Mouse (Mus musculus) forebrain, embryonic 16.5 days (tissue): ENCODE measurements around the gene Clasp1. TPM values are rescaled to one million over a fixed set of nuclear protein-coding genes. Genes with fewer than 3 reads are reported as not detected.

Source experiments
- ATAC-seq: fragments of 200-750 bp; cut with Nextera tagmentation; 2 replicates; pipeline ENCODE4 v1.8.0; 2017; ENCODE audit warnings: mild to moderate bottlenecking, moderate library complexity
- H3K27ac ChIP-seq: fragments of 300-500 bp; sonication (generic); 2 replicates; pipeline ENCODE4 v1.5.1; 2014; ENCODE audit warnings: low read length, control low read depth
- H3K27me3 ChIP-seq: fragments of 300-500 bp; sonication (generic); replicated peaks from 2 replicates; pipeline ENCODE4 v1.6.1; 2014; ENCODE audit warnings: low read length; ENCODE audit not compliant: control insufficient read depth, insufficient read depth
- H3K36me3 ChIP-seq: fragments of 300-500 bp; sonication (generic); 2 replicates; pipeline ENCODE4 v1.6.1; 2014; ENCODE audit not compliant: control insufficient read depth, insufficient read depth
- H3K4me1 ChIP-seq: fragments of 300-500 bp; sonication (generic); replicated peaks from 2 replicates; pipeline ENCODE4 v1.6.1; 2014; ENCODE audit warnings: low read length; ENCODE audit not compliant: control insufficient read depth, insufficient read depth
- H3K4me2 ChIP-seq: fragments of 300-500 bp; sonication (generic); 2 replicates; pipeline ENCODE4 v1.6.1; 2014; ENCODE audit warnings: mild to moderate bottlenecking, low read length, control low read depth
- H3K4me3 ChIP-seq: fragments of 300-500 bp; sonication (generic); replicated peaks from 2 replicates; pipeline ENCODE4 v1.5.1; 2014; ENCODE audit warnings: mild to moderate bottlenecking, low read length, control low read depth
- H3K9ac ChIP-seq: fragments of 300-500 bp; sonication (generic); replicated peaks from 2 replicates; pipeline ENCODE4 v1.6.1; 2014; ENCODE audit warnings: low read depth, low read length, control low read depth
- H3K9me3 ChIP-seq: fragments of 300-500 bp; sonication (generic); 2 replicates; pipeline ENCODE4 v1.6.1; 2016; ENCODE audit warnings: low read length; ENCODE audit not compliant: control insufficient read depth
- WGBS: fragments of 180-500 bp; shearing (Covaris S2); extraction: QIAGEN DNeasy Blood & Tissue Kit; methylation state at CpG from one replicate; pipeline ENCODE4 v1.1.7; 2014; 5-methylcytosine and 5-hydroxymethylcytosine counted together
- polyA plus RNA-seq: library from polyadenylated mRNA; unstranded; fragments of >200 nt; fragmentation: Nextera tagmentation; extraction: Ambion mirVana; gene quantifications from 2 replicates; pipeline ENCODE4 v1.2.1, GENCODE M21; 2015

Gene Clasp1
- polyA plus RNA-seq, 1 experiment from 2014 or later: 154 TPM

DNA sequence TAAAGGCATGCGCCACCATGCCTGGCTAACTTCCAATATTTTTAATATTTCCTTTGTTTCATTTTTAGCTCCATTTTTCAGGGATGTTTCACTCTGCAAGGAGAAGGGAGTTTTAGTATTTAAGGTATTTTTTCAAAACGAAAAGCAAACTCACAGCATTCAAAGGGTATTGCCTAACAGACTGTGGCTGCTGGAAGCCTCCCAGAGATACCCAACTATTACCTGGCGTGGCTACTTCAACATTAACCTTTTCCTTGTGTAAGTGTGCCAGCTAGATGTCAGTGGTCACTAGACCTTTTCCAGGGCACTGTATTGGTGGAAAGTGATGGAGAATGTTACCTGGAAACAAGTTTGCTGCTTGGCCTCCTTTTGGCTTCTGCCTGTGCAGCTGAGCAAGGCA, 164.6 kb downstream of the Clasp1 start:
- no peak overlapping the region for H3K9ac ChIP-seq
- no peaks in the 10 kb centered on the region for H3K9me3 ChIP-seq
- H3K36me3 ChIP-seq: peaks cover 59% of the 10 kb centered on the region
- no peak overlapping the region for H3K27ac ChIP-seq
- no peak for ATAC-seq
- whole genome bisulfite sequencing: 97% methylated on average over 3 of the region's 3 CpGs
- no peak overlapping the region for H3K4me2 ChIP-seq
- H3K4me1 ChIP-seq: no peaks in the 10 kb centered on the region
- no peak overlapping the region for H3K4me3 ChIP-seq
- no peaks in the 10 kb centered on the region for H3K27me3 ChIP-seq

DNA sequence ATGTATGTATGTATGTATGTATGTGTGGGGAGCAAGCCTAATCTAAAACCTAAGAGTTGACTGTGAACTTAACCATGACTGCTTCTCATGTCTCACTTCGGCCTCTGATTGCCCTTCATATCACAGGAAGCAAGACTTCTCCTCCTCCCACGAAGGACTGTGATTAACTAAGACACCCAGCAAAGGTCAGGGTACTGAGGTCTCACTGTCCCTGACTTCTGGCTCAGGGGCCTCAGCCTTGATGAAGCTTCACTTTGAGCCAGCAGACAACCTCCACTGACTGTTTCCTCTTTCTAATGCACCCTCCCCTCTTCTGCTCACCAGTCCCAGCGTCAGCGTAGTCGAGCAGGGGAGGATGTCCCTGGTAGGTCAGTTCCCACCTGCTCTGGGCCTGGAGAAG, 166.1 kb downstream of the Clasp1 start:
- H3K27ac ChIP-seq: no peak overlapping the region
- no peak overlapping the region for H3K9ac ChIP-seq
- no peaks in the 10 kb centered on the region for H3K9me3 ChIP-seq
- ATAC-seq: no peak
- H3K4me1 ChIP-seq: no peaks in the 10 kb centered on the region
- no peaks in the 10 kb centered on the region for H3K27me3 ChIP-seq
- H3K36me3 ChIP-seq: peaks cover 53% of the 10 kb centered on the region
- no peak overlapping the region for H3K4me2 ChIP-seq
- WGBS: 93% methylated on average over 5 of the region's 5 CpGs
- no peak overlapping the region for H3K4me3 ChIP-seq

DNA sequence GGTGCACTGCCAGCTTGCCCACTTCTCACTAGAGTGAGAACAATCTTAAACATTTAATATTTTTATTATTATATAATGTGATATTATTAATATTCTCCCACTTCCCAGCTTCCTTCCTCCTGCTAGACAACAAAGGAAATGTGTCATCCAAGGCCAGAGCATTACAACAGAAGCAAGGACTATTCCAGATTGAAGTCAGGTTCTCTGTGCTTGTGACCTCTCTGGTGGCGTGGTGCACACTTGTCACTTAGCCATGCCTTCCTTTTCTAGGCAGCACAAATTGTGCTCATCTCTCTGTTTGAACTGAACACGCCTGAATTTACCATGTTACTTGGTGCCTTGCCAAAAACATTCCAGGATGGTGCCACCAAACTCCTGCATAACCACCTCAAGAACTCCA, 170.9 kb downstream of the Clasp1 start:
- no peak overlapping the region for H3K4me3 ChIP-seq
- H3K9me3 ChIP-seq: no peaks in the 10 kb centered on the region
- no peak overlapping the region for H3K4me2 ChIP-seq
- no peak overlapping the region for H3K27ac ChIP-seq
- no peak overlapping the region for H3K9ac ChIP-seq
- no peak for ATAC-seq
- H3K27me3 ChIP-seq: no peaks in the 10 kb centered on the region
- peaks cover 63% of the 10 kb centered on the region for H3K36me3 ChIP-seq
- H3K4me1 ChIP-seq: no peaks in the 10 kb centered on the region
- 92% methylated on average over 2 of the region's 2 CpGs for WGBS

DNA sequence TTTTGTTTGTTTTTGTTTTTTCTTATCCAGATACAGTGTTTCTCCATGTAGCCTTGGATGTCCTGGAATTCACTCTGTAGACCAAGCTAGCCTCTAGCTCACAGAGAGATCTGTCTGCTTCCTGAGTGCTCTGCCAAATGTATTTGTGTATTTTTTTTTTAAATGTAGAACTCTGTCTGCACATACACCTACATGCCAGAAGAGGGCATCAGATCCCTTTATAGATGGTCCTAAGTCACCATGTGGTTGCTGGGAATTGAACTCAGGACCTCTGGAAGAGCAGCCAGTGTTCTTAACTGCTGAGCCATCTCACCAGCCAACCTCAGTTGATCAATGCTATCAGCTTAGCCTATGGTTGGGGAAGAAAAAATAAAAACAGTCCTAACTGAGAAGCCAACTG, 175.7 kb downstream of the Clasp1 start:
- H3K36me3 ChIP-seq: peaks cover 49% of the 10 kb centered on the region
- H3K9ac ChIP-seq: no peak overlapping the region
- no peaks in the 10 kb centered on the region for H3K27me3 ChIP-seq
- no peak overlapping the region for H3K4me2 ChIP-seq
- H3K9me3 ChIP-seq: no peaks in the 10 kb centered on the region
- H3K4me1 ChIP-seq: no peaks in the 10 kb centered on the region
- no peak overlapping the region for H3K27ac ChIP-seq
- no peak overlapping the region for H3K4me3 ChIP-seq
- no peak for ATAC-seq

DNA sequence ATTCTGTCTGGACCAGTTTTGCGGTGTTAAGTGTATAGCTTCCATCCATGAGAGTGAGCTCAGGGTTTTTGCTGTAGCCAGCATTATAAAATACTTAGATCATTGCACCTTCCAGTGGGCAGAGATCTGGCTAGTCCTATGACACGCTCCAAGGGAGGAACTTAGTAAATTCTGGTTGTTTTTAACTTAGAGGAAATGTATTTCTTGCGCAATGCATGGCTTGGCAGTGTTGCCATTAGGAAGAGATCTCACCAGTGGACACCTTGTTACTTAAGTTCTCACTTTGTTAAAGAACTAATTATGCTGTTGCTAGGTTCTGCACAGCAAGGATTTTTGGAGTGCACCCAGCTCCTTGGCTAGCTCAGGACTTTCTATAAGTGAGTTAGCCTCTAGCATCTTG, 178.8 kb downstream of the Clasp1 start:
- Histone ChIP-seq H3K4me3 (no peak overlapping the region), H3K36me3 (peaks cover 47% of the 10 kb centered on the region), H3K27me3 (no peaks in the 10 kb centered on the region), H3K9me3 (no peaks in the 10 kb centered on the region), H3K9ac (no peak overlapping the region), H3K4me1 (no peaks in the 10 kb centered on the region), H3K4me2 (no peak overlapping the region), H3K27ac (no peak overlapping the region)
- WGBS: 95% methylated on average over 3 of the region's 3 CpGs
- ATAC-seq: no peak

DNA sequence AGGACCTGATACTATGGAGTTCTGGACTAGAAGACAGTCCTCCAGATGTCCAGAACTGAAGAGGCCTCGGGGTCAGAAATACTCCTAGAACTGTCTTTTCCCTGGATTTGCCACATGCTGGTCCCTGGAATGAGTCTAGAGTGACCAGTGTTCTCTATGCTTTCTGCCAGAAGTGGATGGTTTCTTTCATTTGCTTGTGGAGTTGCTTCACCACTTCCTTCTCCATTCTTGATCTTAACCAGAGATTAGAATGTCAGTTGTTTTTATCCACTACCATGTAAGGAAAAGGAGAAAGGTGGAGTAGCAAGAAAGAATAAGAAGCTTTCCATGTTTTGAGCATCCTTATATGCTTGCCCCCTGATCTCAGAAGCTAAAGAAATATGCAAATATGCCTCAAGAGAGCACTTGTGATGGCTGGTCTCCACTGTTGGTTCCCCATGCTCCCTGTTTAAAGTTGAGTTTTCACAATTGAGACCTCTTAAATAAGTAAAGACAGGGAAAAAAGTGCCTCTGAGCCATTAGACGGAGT, 191.4 kb downstream of the Clasp1 start:
- H3K9ac ChIP-seq: no peak overlapping the region

DNA sequence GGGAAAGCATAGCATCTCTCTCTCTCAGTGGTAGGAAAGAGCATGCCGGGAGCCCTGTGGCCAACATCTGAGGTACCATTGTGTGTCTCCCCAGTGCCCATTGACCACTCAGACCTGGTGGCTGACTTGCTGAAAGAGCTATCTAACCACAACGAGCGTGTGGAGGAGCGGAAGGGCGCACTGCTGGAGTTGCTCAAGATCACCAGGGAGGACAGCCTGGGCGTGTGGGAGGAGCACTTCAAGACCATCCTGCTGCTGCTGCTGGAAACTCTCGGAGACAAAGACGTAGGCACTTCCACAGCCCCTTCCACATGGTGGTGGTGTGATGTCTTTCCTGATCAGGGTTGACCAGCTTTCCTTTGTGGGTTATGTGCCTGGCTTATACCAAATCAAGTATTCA, 192.3 kb downstream of the Clasp1 start:
- Histone ChIP-seq H3K9me3 (no peaks in the 10 kb centered on the region), H3K4me3 (no peak overlapping the region), H3K4me2 (no peak overlapping the region), H3K27ac (no peak overlapping the region), H3K36me3 (peaks cover 19% of the 10 kb centered on the region), H3K9ac (no peak overlapping the region), H3K4me1 (no peaks in the 10 kb centered on the region), H3K27me3 (no peaks in the 10 kb centered on the region)
- no peak for ATAC-seq
- 95% methylated on average over 8 of the region's 8 CpGs for WGBS

More for the DNA sequence above, 191.4 kb downstream of the Clasp1 start:
- Histone ChIP-seq H3K9me3 (no peaks in the 10 kb centered on the region), H3K4me3 (no peak overlapping the region), H3K27ac (no peak overlapping the region), H3K4me1 (no peaks in the 10 kb centered on the region), H3K4me2 (no peak overlapping the region), H3K36me3 (peaks cover 27% of the 10 kb centered on the region), H3K27me3 (no peaks in the 10 kb centered on the region)
- WGBS: 98% methylated on average over 2 of the region's 2 CpGs
- no peak for ATAC-seq

DNA sequence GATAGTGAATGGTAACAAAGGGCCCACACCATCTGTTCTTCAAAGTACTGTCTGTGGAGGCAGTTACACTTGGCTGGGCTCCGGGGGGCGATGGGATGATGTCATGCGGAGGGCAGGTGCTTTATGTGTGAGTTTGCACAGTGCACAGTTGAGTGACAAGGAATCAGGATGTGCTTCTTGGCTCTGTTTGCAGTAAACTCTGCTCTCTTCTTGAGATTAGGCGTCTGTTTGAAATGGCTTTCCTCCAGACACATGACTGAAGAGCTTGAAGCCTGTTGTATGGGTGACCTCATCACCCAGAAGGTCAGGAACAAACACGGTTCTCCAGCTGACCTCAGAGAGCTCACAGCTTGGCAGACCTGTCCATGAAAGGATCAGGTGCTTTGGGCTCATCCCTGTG, 200.9 kb downstream of the Clasp1 start:
- no peaks in the 10 kb centered on the region for H3K27me3 ChIP-seq
- H3K9ac ChIP-seq: no peak overlapping the region
- H3K36me3 ChIP-seq: peaks cover 33% of the 10 kb centered on the region; the same call in 1 of the 2 replicates
- no peak for ATAC-seq
- H3K4me1 ChIP-seq: no peaks in the 10 kb centered on the region
- 72% methylated on average over 5 of the region's 5 CpGs for WGBS
- no peak overlapping the region for H3K4me3 ChIP-seq
- H3K4me2 ChIP-seq: no peak overlapping the region
- no peaks in the 10 kb centered on the region for H3K9me3 ChIP-seq
- no peak overlapping the region for H3K27ac ChIP-seq

DNA sequence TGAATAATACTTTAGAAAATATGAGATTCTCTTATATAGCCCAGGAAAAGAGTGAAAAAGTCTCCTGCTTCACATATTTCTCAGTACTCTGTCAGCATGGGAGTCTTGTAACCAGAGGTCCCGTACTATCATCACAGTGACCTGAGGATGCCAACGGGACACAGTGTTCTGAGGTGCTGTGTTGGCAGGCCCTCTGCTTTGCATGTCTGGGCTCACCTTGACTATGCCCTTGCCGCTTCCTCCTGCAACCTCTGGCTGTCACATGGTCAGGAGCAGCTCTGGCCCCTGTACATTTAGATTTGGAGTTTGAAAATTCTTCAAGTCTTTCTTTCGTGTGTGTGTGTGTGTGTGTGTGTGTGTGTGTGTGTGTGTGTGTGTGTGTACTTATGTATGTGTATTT, 204.1 kb downstream of the Clasp1 start:
- Histone ChIP-seq H3K36me3 (peaks cover 46% of the 10 kb centered on the region; the same call in 1 of the 2 replicates), H3K27ac (no peak overlapping the region), H3K4me2 (no peak overlapping the region), H3K4me1 (no peaks in the 10 kb centered on the region), H3K27me3 (no peaks in the 10 kb centered on the region), H3K9me3 (no peaks in the 10 kb centered on the region), H3K9ac (no peak overlapping the region), H3K4me3 (no peak overlapping the region)
- ATAC-seq: no peak
- 94% methylated on average over 4 of the region's 4 CpGs for WGBS

DNA sequence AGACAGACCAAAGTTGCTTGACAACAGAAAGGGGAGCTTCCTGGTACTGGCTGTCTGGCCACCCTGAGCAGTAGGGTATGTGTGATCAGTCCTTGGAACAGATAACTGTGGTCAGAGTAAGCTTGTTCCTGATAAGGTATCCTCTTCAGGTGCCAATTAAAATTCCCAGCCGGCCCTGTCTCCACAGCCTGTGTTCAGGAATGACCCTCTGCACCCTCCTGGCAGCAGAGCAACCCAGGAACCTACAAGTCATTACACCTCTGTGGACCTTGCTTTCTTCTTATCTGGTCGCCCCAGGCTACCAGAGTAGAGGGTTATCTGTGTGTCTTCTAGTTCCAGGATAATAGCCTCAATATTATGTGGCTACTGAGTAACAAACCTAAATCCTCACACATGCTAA, 206.5 kb downstream of the Clasp1 start:
- 88% methylated on average over 2 of the region's 2 CpGs for WGBS
- H3K9ac ChIP-seq: no peak overlapping the region
- H3K4me2 ChIP-seq: no peak overlapping the region
- H3K9me3 ChIP-seq: no peaks in the 10 kb centered on the region
- H3K4me3 ChIP-seq: no peak overlapping the region
- no peak for ATAC-seq
- H3K4me1 ChIP-seq: no peaks in the 10 kb centered on the region
- H3K27ac ChIP-seq: no peak overlapping the region
- H3K36me3 ChIP-seq: peaks cover 40% of the 10 kb centered on the region
- no peaks in the 10 kb centered on the region for H3K27me3 ChIP-seq
